Mouse (Mus musculus) CH12.LX (cell line): ENCODE data around the gene Six5. TPM values are rescaled to one million over a fixed set of nuclear protein-coding genes. Genes with fewer than 3 reads are reported as not detected.

Experiments
- DNase-seq: peaks from one replicate; pipeline ENCODE4 v3.0.0-alpha.2; 2013; ENCODE audit errors: extremely low read depth
- H3K27ac ChIP-seq: 2 replicates; pipeline ENCODE4 v1.5.1; 2012; ENCODE audit warnings: low read depth, mild to moderate bottlenecking, control low read depth, moderate library complexity; ENCODE audit not compliant: insufficient read depth
- H3K27me3 ChIP-seq: replicated peaks from 2 replicates; pipeline ENCODE3; 2012; ENCODE audit warnings: inconsistent platforms
- H3K36me3 ChIP-seq, 2 experiments: replicated peaks in 1 of 2; 2 replicates each; pipeline versions ENCODE3 to v1.6.1; 2012; ENCODE audit warnings: inconsistent platforms in 1 of 2, low read length in 1 of 2, mild to moderate bottlenecking in 1 of 2, mixed read lengths in 1 of 2, moderate library complexity in 1 of 2; ENCODE audit not compliant: control insufficient read depth in 1 of 2, insufficient read depth in 1 of 2
- H3K4me1 ChIP-seq, 2 experiments: 2 replicates each; pipeline ENCODE4 v1.6.1; 2012; ENCODE audit warnings: inconsistent platforms in 1 of 2, moderate library complexity in 1 of 2; ENCODE audit not compliant: insufficient read depth in 2 of 2, control insufficient read depth in 1 of 2
- H3K4me2 ChIP-seq: 2 replicates; pipeline ENCODE4 v1.6.1; 2012; ENCODE audit warnings: low read depth, mild to moderate bottlenecking, control low read depth; ENCODE audit not compliant: poor library complexity, insufficient read depth, severe bottlenecking
- H3K4me3 ChIP-seq, 3 experiments: fragments of 150-350 bp in 1 of 3; sonication (generic) in 1 of 3; replicated peaks in 1 of 3; 2 replicates each; pipeline versions ENCODE3 to v1.5.1; 2011 to 2012; ENCODE audit warnings: low read depth in 2 of 3, low read length in 2 of 3, mild to moderate bottlenecking in 2 of 3, moderate library complexity in 2 of 3, control low read depth in 1 of 3, improper control_type of control experiment in 1 of 3, inconsistent platforms in 1 of 3, mixed read lengths in 1 of 3; ENCODE audit not compliant: poor library complexity in 1 of 3
- H3K79me2 ChIP-seq: replicated peaks from 2 replicates; pipeline ENCODE4 v1.6.1; 2012; ENCODE audit warnings: mild to moderate bottlenecking, moderate library complexity; ENCODE audit not compliant: control insufficient read depth, poor library complexity, insufficient read depth, severe bottlenecking; ENCODE audit errors: extremely low read depth
- H3K9ac ChIP-seq: 2 replicates; pipeline ENCODE4 v1.6.1; 2012; ENCODE audit warnings: low read depth, mild to moderate bottlenecking, control low read depth, moderate library complexity; ENCODE audit not compliant: insufficient read depth
- H3K9me3 ChIP-seq: replicated peaks from 2 replicates; pipeline ENCODE3; 2012; ENCODE audit warnings: low read length, inconsistent platforms, mixed read lengths
- CHD2 ChIP-seq: IDR thresholded peaks from 2 replicates; pipeline ENCODE4 v1.6.1; 2011; ENCODE audit warnings: low read length, improper control_type of control experiment
- CTCF ChIP-seq, 2 experiments: IDR thresholded peaks in 1 of 2; conservative IDR thresholded peaks in 1 of 2; 2 replicates each; pipeline ENCODE4 v1.5.1; 2011 to 2012; ENCODE audit warnings: low read depth in 2 of 2, low read length in 2 of 2, improper control_type of control experiment in 1 of 2, inconsistent platforms in 1 of 2, mild to moderate bottlenecking in 1 of 2, moderate library complexity in 1 of 2
- EP300 ChIP-seq: IDR thresholded peaks from 2 replicates; pipeline ENCODE4 v1.6.1; 2011; ENCODE audit warnings: low read length, improper control_type of control experiment
- ETS1 ChIP-seq: conservative IDR thresholded peaks from 2 replicates; pipeline ENCODE4 v1.6.1; 2012; ENCODE audit warnings: low read depth, mild to moderate bottlenecking, inconsistent platforms, low read length, improper control_type of control experiment, moderate library complexity
- GABPA ChIP-seq: IDR thresholded peaks from 2 replicates; pipeline ENCODE4 v1.6.1; 2012; ENCODE audit warnings: low read depth, low read length, improper control_type of control experiment, inconsistent platforms; ENCODE audit not compliant: insufficient replicate concordance
- HCFC1 ChIP-seq: IDR thresholded peaks from 2 replicates; pipeline ENCODE4 v1.6.1; 2012; ENCODE audit warnings: low read depth, mild to moderate bottlenecking, inconsistent platforms, low read length, improper control_type of control experiment
- IRF4 ChIP-seq: IDR thresholded peaks from 2 replicates; pipeline ENCODE4 v1.6.1; 2014; ENCODE audit warnings: low read depth, mild to moderate bottlenecking, inconsistent platforms, low read length, improper control_type of control experiment
- JUND ChIP-seq: conservative IDR thresholded peaks from 2 replicates; pipeline ENCODE4 v1.6.1; 2011; ENCODE audit warnings: low read depth, low read length, improper control_type of control experiment
- MAX ChIP-seq: IDR thresholded peaks from 2 replicates; pipeline ENCODE4 v1.6.1; 2011; ENCODE audit warnings: low read length, improper control_type of control experiment
- MEF2A ChIP-seq: IDR thresholded peaks from 2 replicates; pipeline ENCODE4 v1.6.1; 2014; ENCODE audit warnings: low read depth, mild to moderate bottlenecking, inconsistent platforms, low read length, improper control_type of control experiment, borderline replicate concordance
- NELFE ChIP-seq: IDR thresholded peaks from 2 replicates; pipeline ENCODE4 v1.6.1; 2011; ENCODE audit warnings: low read depth, low read length, improper control_type of control experiment
- POLR2A ChIP-seq: IDR thresholded peaks from 2 replicates; pipeline ENCODE4 v1.6.1; 2011; ENCODE audit warnings: low read depth, mild to moderate bottlenecking, improper control_type of control experiment, low read length
- RAD21 ChIP-seq: IDR thresholded peaks from 2 replicates; pipeline ENCODE4 v1.6.1; 2011; ENCODE audit warnings: low read depth, mild to moderate bottlenecking, low read length, improper control_type of control experiment, moderate library complexity
- RCOR1 ChIP-seq: conservative IDR thresholded peaks from 2 replicates; pipeline ENCODE4 v1.6.1; 2012; ENCODE audit warnings: low read depth, mild to moderate bottlenecking, inconsistent platforms, low read length, improper control_type of control experiment
- SIN3A ChIP-seq: IDR thresholded peaks from 2 replicates; pipeline ENCODE4 v1.6.1; 2012; ENCODE audit warnings: low read length, improper control_type of control experiment, inconsistent platforms
- SMC3 ChIP-seq: IDR thresholded peaks from 2 replicates; pipeline ENCODE4 v1.6.1; 2011; ENCODE audit warnings: low read depth, low read length, improper control_type of control experiment
- USF1 ChIP-seq: IDR thresholded peaks from 2 replicates; pipeline ENCODE4 v1.6.1; 2014; ENCODE audit warnings: low read depth, mild to moderate bottlenecking, inconsistent platforms, low read length, improper control_type of control experiment
- USF2 ChIP-seq: conservative IDR thresholded peaks from 2 replicates; pipeline ENCODE4 v1.6.1; 2011; ENCODE audit warnings: low read depth, low read length, improper control_type of control experiment
- ZNF384 ChIP-seq: IDR thresholded peaks from 2 replicates; pipeline ENCODE4 v1.6.1; 2012; ENCODE audit warnings: low read depth, low read length, improper control_type of control experiment, inconsistent platforms
- dilution Hi-C: fragments of 300-500 bp; cut with MboI; formaldehyde crosslinking; loops from 2 replicates; pipeline ENCODE4 v1.14.3; 2020; ENCODE audit warnings: low sequenced_read_pairs; ENCODE audit not compliant: extremely low pct_unique_long_range_greater_than_20kb, extremely low pct_ligation_motif_present
- in situ Hi-C: fragments of 300-500 bp; cut with MboI; formaldehyde crosslinking; loops from 3 replicates; pipeline ENCODE4 v1.14.3; 2019; ENCODE audit warnings: low sequenced_read_pairs, low pct_ligation_motif_present, low pct_unique_long_range_greater_than_20kb, mixed read lengths
- polyA plus RNA-seq: library from polyadenylated mRNA; unstranded; fragments of >175 nt; gene quantifications from 2 replicates; pipeline ENCODE4 v1.2.1, GENCODE M21; 2012; ENCODE audit warnings: low read depth; ENCODE audit not compliant: insufficient read length
- total RNA-seq, 2 experiments: library from RNA; depleted of rRNA; stranded (reverse); fragments of 300-350 nt in 1 of 2; fragments of >200 nt in 1 of 2; gene quantifications; 2 replicates each; pipeline ENCODE4 v1.2.3; 2012 to 2014

Gene Six5
- total and polyA plus RNA-seq, 3 experiments, result 0.16 to 1.8 (median 0.33) TPM

- Histone ChIP-seq H3K36me3 (peaks cover 88 to 100% of the 10 kb centered on the region in 2 experiments), H3K4me2 (no peak overlapping the region)
- dilution Hi-C loops, result no loop called here
Observed at GRCm38 (mm10) chr7:19051161-19051560, 43.2 kb upstream of the Six5 start.

GRCm38 (mm10) chr7:19052345-19053135 is 41.9 kb upstream of the Six5 start:
- peaks cover 78 to 100% of the 10 kb centered on the region in 2 experiments for H3K36me3 ChIP-seq
- in situ Hi-C loops, result no loop called here
- dilution Hi-C loops, result no loop called here

More at GRCm38 (mm10) chr7:19051161-19051560, 43.2 kb upstream of the Six5 start:
- no peak for DNase-seq
- no peaks in the 10 kb centered on the region for H3K79me2 ChIP-seq
- TF ChIP-seq RAD21, result no peak
- no peak for TF ChIP-seq EP300
- no peak for TF ChIP-seq POLR2A
- TF ChIP-seq RCOR1, result no peak
- no peak for TF ChIP-seq GABPA
- no peak for TF ChIP-seq MAX
- no peak for TF ChIP-seq HCFC1
- no peak for TF ChIP-seq ETS1
- TF ChIP-seq MEF2A, result no peak
- TF ChIP-seq SMC3, result no peak
- no peak for TF ChIP-seq JUND
- TF ChIP-seq CHD2, result no peak
- TF ChIP-seq USF1, result no peak
- no peak for TF ChIP-seq NELFE
- no peak for TF ChIP-seq USF2
- TF ChIP-seq ZNF384, result no peak
- TF ChIP-seq SIN3A, result no peak
- TF ChIP-seq CTCF (conservative IDR thresholded peaks at IDR 0.05 in 1 of 2, IDR thresholded peaks at IDR 0.05 in 1 of 2; ENCODE audit: low read depth in 2 of 2, low read length in 2 of 2), result no peak
- TF ChIP-seq IRF4, result no peak
- H3K4me1 ChIP-seq, result peaks cover 0 to 12% of the 10 kb centered on the region in 2 experiments; a peak in 1 of 4 replicates
- in situ Hi-C loops, result no loop called here
- H3K9me3 ChIP-seq, result no peaks in the 10 kb centered on the region
- H3K27ac ChIP-seq, result no peak overlapping the region
- H3K4me3 ChIP-seq, result no peak overlapping the region
- H3K27me3 ChIP-seq, result no peaks in the 10 kb centered on the region
- H3K9ac ChIP-seq, result no peak overlapping the region

More at GRCm38 (mm10) chr7:19052345-19053135, 41.9 kb upstream of the Six5 start:
- H3K9me3 ChIP-seq, result no peaks in the 10 kb centered on the region
- H3K4me1 ChIP-seq, result peaks cover 0 to 12% of the 10 kb centered on the region in 2 experiments; a peak in 1 of 4 replicates
- no peaks in the 10 kb centered on the region for H3K27me3 ChIP-seq
- H3K9ac ChIP-seq, result no peak overlapping the region
- H3K79me2 ChIP-seq, result no peaks in the 10 kb centered on the region
- H3K4me2 ChIP-seq, result no peak overlapping the region
- no peak overlapping the region for H3K4me3 ChIP-seq
- DNase-seq, result no peak
- TF ChIP-seq RAD21, result no peak
- no peak for TF ChIP-seq SIN3A
- no peak for TF ChIP-seq USF2
- TF ChIP-seq, all 38 proteins: peak for 0
- H3K27ac ChIP-seq, result no peak overlapping the region
